Mouse (Mus musculus): Measurements from ENCODE around the gene Atp8a1. TPM values are rescaled to one million over a fixed set of nuclear protein-coding genes. Genes with fewer than 3 reads are reported as not detected.
"Not testable (repeated sequence)": the region's sequence is repeated elsewhere in the genome, so short reads cannot be mapped to it uniquely, and the experiment has no call there.

Gene Atp8a1
- polyA plus RNA-seq, 1 experiment = 27.8 TPM

- 96% methylated on average over 2 of the region's 2 CpGs for WGBS
- Histone ChIP-seq H3K4me3 (ENCODE audit: control insufficient read depth, insufficient read depth, low read length) (no peak overlapping the region), H3K27ac (ENCODE audit: control insufficient read depth, insufficient read depth, low read length) (no peak overlapping the region), H3K36me3 (ENCODE audit: control insufficient read depth, insufficient read depth, low read length) (no peaks in the 10 kb centered on the region), H3K4me1 (replicated peaks; ENCODE audit: control insufficient read depth, insufficient read depth, low read length) (peaks cover 9% of the 10 kb centered on the region), H3K27me3 (ENCODE audit: control insufficient read depth, insufficient read depth, low read length) (no peaks in the 10 kb centered on the region)
- no peak for DNase-seq
- TF ChIP-seq POLR2A (IDR thresholded peaks at IDR 0.05; ENCODE audit: control insufficient read depth, extremely low read depth, insufficient read depth, low read length, poor library complexity) = no peak
- TF ChIP-seq CTCF (IDR thresholded peaks at IDR 0.05; ENCODE audit: borderline replicate concordance, control insufficient read depth, extremely low read depth, insufficient read depth, low read length, poor library complexity) = no peak
These were observed 26.0 kb downstream of the Atp8a1 start for GRCm38 (mm10) chr5:67821185-67821584.

- no peaks in the 10 kb centered on the region for H3K36me3 ChIP-seq (ENCODE audit: control insufficient read depth, insufficient read depth, low read length)
- no peak for TF ChIP-seq POLR2A (IDR thresholded peaks at IDR 0.05; ENCODE audit: control insufficient read depth, extremely low read depth, insufficient read depth, low read length, poor library complexity)
- DNase-seq = no peak
- H3K4me3 ChIP-seq (ENCODE audit: control insufficient read depth, insufficient read depth, low read length) = no peak overlapping the region
- no peaks in the 10 kb centered on the region for H3K27me3 ChIP-seq (ENCODE audit: control insufficient read depth, insufficient read depth, low read length)
- peaks cover 9% of the 10 kb centered on the region for H3K4me1 ChIP-seq (replicated peaks; ENCODE audit: control insufficient read depth, insufficient read depth, low read length)
- WGBS = 92% methylated on average over 5 of the region's 5 CpGs
- no peak overlapping the region for H3K27ac ChIP-seq (ENCODE audit: control insufficient read depth, insufficient read depth, low read length)
These were observed 27.8 kb downstream of the Atp8a1 start for GRCm38 (mm10) chr5:67819451-67819850.

GRCm38 (mm10) chr5:67815572-67816325 lies 31.5 kb downstream of the Atp8a1 start:
- no peak for DNase-seq
- no peak overlapping the region for H3K27ac ChIP-seq (ENCODE audit: control insufficient read depth, insufficient read depth, low read length)
- H3K4me1 ChIP-seq (replicated peaks; ENCODE audit: control insufficient read depth, insufficient read depth, low read length) = no peaks in the 10 kb centered on the region
- TF ChIP-seq CTCF (IDR thresholded peaks at IDR 0.05; ENCODE audit: borderline replicate concordance, control insufficient read depth, extremely low read depth, insufficient read depth, low read length, poor library complexity) (no peak), POLR2A (IDR thresholded peaks at IDR 0.05; ENCODE audit: control insufficient read depth, extremely low read depth, insufficient read depth, low read length, poor library complexity) (no peak)
- no peaks in the 10 kb centered on the region for H3K36me3 ChIP-seq (ENCODE audit: control insufficient read depth, insufficient read depth, low read length)
- no peak overlapping the region for H3K4me3 ChIP-seq (ENCODE audit: control insufficient read depth, insufficient read depth, low read length)
- no peaks in the 10 kb centered on the region for H3K27me3 ChIP-seq (ENCODE audit: control insufficient read depth, insufficient read depth, low read length)
- WGBS = 88% methylated on average over 16 of the region's 16 CpGs

- H3K36me3 ChIP-seq (ENCODE audit: control insufficient read depth, insufficient read depth, low read length); DNase-seq; H3K27ac ChIP-seq (ENCODE audit: control insufficient read depth, insufficient read depth, low read length); H3K27me3 ChIP-seq (ENCODE audit: control insufficient read depth, insufficient read depth, low read length); H3K4me1 ChIP-seq (replicated peaks; ENCODE audit: control insufficient read depth, insufficient read depth, low read length); H3K4me3 ChIP-seq (ENCODE audit: control insufficient read depth, insufficient read depth, low read length): not testable (repeated sequence)
- WGBS = 67% methylated on average over 8 of the region's 8 CpGs
These were observed 32.2 kb downstream of the Atp8a1 start for GRCm38 (mm10) chr5:67815060-67815459.

DNA sequence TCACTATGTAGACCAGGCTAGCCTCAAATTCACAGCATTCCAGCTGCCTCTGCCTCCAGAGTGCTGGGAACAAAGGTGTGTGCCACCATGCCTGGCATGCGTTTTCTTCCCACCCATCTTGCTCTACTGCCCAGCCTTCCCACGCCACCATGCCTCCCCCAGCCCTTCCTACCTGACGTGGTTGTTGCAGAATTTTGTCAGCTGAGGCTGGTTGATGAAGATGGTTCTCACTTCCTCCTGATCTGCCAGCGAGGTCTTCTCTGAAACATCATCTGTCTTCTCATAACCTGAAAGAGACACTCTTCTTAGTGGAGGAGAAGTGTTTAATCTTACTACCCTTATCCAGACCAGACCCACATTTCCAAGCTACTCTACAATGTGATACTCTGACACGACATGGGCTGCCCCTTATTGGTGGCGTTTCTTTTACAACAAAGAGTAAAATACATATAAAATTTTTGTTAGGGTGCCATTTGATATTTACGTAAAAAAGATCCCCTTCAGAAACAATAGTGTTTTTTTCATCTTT lies 32.7 kb downstream of the Atp8a1 start:
- H3K27ac ChIP-seq (ENCODE audit: control insufficient read depth, insufficient read depth, low read length) = no peak overlapping the region
- 82% methylated on average over 7 of the region's 7 CpGs for WGBS

DNA sequence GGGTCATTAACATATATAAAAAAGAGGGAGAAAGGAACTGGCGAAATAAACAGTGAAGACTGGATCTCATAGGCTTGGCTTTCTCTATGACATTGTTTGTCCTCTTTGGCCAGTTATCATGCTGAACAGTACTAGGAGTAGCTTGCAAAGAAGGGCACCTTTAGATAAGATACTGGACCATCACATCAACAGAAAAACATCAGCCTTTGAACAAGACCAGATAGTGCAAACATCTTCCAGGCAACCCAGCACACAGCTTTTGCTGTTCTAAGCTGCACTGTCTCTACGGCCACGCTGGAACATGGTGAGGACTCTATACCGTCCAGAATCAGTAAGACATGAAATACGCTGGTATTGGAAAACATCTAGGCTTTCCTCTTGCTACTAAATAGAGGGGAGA lies 33.9 kb downstream of the Atp8a1 start:
- WGBS = 97% methylated on average over 5 of the region's 5 CpGs

More for the DNA sequence above, 32.7 kb downstream of the Atp8a1 start:
- TF ChIP-seq CTCF (IDR thresholded peaks at IDR 0.05; ENCODE audit: borderline replicate concordance, control insufficient read depth, extremely low read depth, insufficient read depth, low read length, poor library complexity) = no peak
- no peak for TF ChIP-seq POLR2A (IDR thresholded peaks at IDR 0.05; ENCODE audit: control insufficient read depth, extremely low read depth, insufficient read depth, low read length, poor library complexity)
- no peak for DNase-seq
- no peaks in the 10 kb centered on the region for H3K27me3 ChIP-seq (ENCODE audit: control insufficient read depth, insufficient read depth, low read length)
- H3K4me1 ChIP-seq (replicated peaks; ENCODE audit: control insufficient read depth, insufficient read depth, low read length) = no peaks in the 10 kb centered on the region
- no peak overlapping the region for H3K4me3 ChIP-seq (ENCODE audit: control insufficient read depth, insufficient read depth, low read length)
- H3K36me3 ChIP-seq (ENCODE audit: control insufficient read depth, insufficient read depth, low read length) = 0 out of 2 replicates have a peak, but pooled peaks cover 4% of the 10 kb centered on the region

More for the DNA sequence above, 33.9 kb downstream of the Atp8a1 start:
- no peak overlapping the region for H3K4me3 ChIP-seq (ENCODE audit: control insufficient read depth, insufficient read depth, low read length)
- no peak for TF ChIP-seq POLR2A (IDR thresholded peaks at IDR 0.05; ENCODE audit: control insufficient read depth, extremely low read depth, insufficient read depth, low read length, poor library complexity)
- no peak for TF ChIP-seq CTCF (IDR thresholded peaks at IDR 0.05; ENCODE audit: borderline replicate concordance, control insufficient read depth, extremely low read depth, insufficient read depth, low read length, poor library complexity)
- DNase-seq = no peak
- 0 out of 2 replicates have a peak, but pooled peaks cover 4% of the 10 kb centered on the region for H3K36me3 ChIP-seq (ENCODE audit: control insufficient read depth, insufficient read depth, low read length)
- H3K4me1 ChIP-seq (replicated peaks; ENCODE audit: control insufficient read depth, insufficient read depth, low read length) = no peaks in the 10 kb centered on the region
- H3K27me3 ChIP-seq (ENCODE audit: control insufficient read depth, insufficient read depth, low read length) = no peaks in the 10 kb centered on the region
- H3K27ac ChIP-seq (ENCODE audit: control insufficient read depth, insufficient read depth, low read length) = no peak overlapping the region

Data from thymus, adult 2 months (tissue).